Mouse (Mus musculus): ENCODE results near the gene Gm49510. TPM values are rescaled to one million over a fixed set of nuclear protein-coding genes. Genes with fewer than 3 reads are reported as not detected.
A peak's percentile ranks its signal among the peaks of the same experiment; 100 is the strongest.

Gene Gm49510
- polyA plus RNA-seq, 1 experiment from 2014 or later: 0.10 TPM

GRCm38 (mm10) chr15:78928539-78928938, 29.1 kb downstream of the Gm49510 start:
- no peak for DNase-seq (ENCODE audit: low spot score)
- WGBS: 58% methylated on average over 7 of the region's 8 CpGs

DNA sequence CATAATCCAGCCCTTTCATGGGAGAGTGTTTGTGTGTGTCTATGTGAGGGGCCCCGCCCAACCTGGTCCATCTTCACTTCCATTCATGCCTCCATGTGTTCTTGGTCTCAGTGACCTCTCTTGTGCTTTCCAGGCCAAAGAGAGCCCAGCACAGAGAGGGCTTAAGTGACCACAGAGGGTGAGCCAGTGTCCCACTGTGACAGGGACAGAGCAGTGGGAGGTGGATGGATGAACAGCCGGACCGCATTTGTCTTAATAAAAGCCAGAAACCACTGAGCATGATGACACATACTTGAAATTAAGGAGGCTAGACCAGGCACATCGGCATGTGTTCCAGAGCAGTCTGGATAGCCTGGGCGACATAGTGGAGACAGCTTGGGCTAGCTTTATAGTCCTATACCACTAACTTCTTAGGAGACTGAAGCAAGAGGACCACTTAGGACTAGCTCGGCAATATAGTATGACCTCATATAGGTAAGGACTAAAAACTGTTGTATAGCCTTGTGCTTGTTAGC, 30.8 kb downstream of the Gm49510 start:
- no peaks in the 10 kb centered on the region for H3K9me3 ChIP-seq (ENCODE audit: low read length)
- no peak for ATAC-seq
- 94% methylated on average over 6 of the region's 6 CpGs for WGBS
- H3K4me1 ChIP-seq (ENCODE audit: insufficient read depth, low read depth, low read length): peaks cover 16% of the 10 kb centered on the region; the same call in 1 of the 2 replicates
- H3K9ac ChIP-seq (replicated peaks; ENCODE audit: low read depth): no peak overlapping the region
- H3K4me3 ChIP-seq (ENCODE audit: low read depth, low read length): no peak overlapping the region
- H3K27ac ChIP-seq (ENCODE audit: low read length): no peak overlapping the region
- H3K27me3 ChIP-seq (replicated peaks; ENCODE audit: insufficient read depth, low read length): no peaks in the 10 kb centered on the region
- no peaks in the 10 kb centered on the region for H3K36me3 ChIP-seq (ENCODE audit: insufficient read depth, low read length)
- no peak overlapping the region for H3K4me2 ChIP-seq (replicated peaks; ENCODE audit: low read depth, low read length)
- no peak for TF ChIP-seq EP300 (IDR thresholded peaks at IDR 0.05)
- no peak for TF ChIP-seq CTCF (IDR thresholded peaks at IDR 0.05)
- DNase-seq (ENCODE audit: low spot score): no peak

More at GRCm38 (mm10) chr15:78928539-78928938, 29.1 kb downstream of the Gm49510 start:
- H3K4me2 ChIP-seq (replicated peaks; ENCODE audit: low read depth, low read length): peak overlapping the region; percentile 64
- ATAC-seq: no peak
- no peaks in the 10 kb centered on the region for H3K36me3 ChIP-seq (ENCODE audit: insufficient read depth, low read length)
- H3K9me3 ChIP-seq (ENCODE audit: low read length): no peaks in the 10 kb centered on the region
- H3K27me3 ChIP-seq (replicated peaks; ENCODE audit: insufficient read depth, low read length): no peaks in the 10 kb centered on the region
- TF ChIP-seq EP300 (IDR thresholded peaks at IDR 0.05): no peak
- TF ChIP-seq CTCF (IDR thresholded peaks at IDR 0.05): no peak
- peak overlapping the region; percentile 15; the same call in 1 of the 2 replicates for H3K27ac ChIP-seq (ENCODE audit: low read length)
- 0 out of 2 replicates have a peak overlapping the region, but pooled peaks have one; percentile 36 for H3K4me3 ChIP-seq (ENCODE audit: low read depth, low read length)
- no peak overlapping the region for H3K9ac ChIP-seq (replicated peaks; ENCODE audit: low read depth)
- peaks cover 16% of the 10 kb centered on the region; the same call in 1 of the 2 replicates for H3K4me1 ChIP-seq (ENCODE audit: insufficient read depth, low read depth, low read length)

GRCm38 (mm10) chr15:78930801-78931426, 31.4 kb downstream of the Gm49510 start:
- Histone ChIP-seq H3K9me3 (ENCODE audit: low read length) (no peaks in the 10 kb centered on the region), H3K36me3 (ENCODE audit: insufficient read depth, low read length) (no peaks in the 10 kb centered on the region), H3K4me1 (ENCODE audit: insufficient read depth, low read depth, low read length) (peaks cover 14% of the 10 kb centered on the region; the same call in 1 of the 2 replicates), H3K4me2 (replicated peaks; ENCODE audit: low read depth, low read length) (no peak overlapping the region), H3K9ac (replicated peaks; ENCODE audit: low read depth) (no peak overlapping the region), H3K27ac (ENCODE audit: low read length) (no peak overlapping the region), H3K4me3 (ENCODE audit: low read depth, low read length) (no peak overlapping the region), H3K27me3 (replicated peaks; ENCODE audit: insufficient read depth, low read length) (no peaks in the 10 kb centered on the region)
- ATAC-seq (no peak), DNase-seq (ENCODE audit: low spot score) (no peak)
- TF ChIP-seq CTCF (IDR thresholded peaks at IDR 0.05): no peak
- 85% methylated on average over 7 of the region's 7 CpGs for WGBS

- Histone ChIP-seq H3K36me3 (ENCODE audit: insufficient read depth, low read length) (no peaks in the 10 kb centered on the region), H3K4me1 (ENCODE audit: insufficient read depth, low read depth, low read length) (peaks cover 9% of the 10 kb centered on the region; the same call in 1 of the 2 replicates), H3K9me3 (ENCODE audit: low read length) (no peaks in the 10 kb centered on the region), H3K9ac (replicated peaks; ENCODE audit: low read depth) (no peak overlapping the region), H3K4me3 (ENCODE audit: low read depth, low read length) (no peak overlapping the region), H3K27me3 (replicated peaks; ENCODE audit: insufficient read depth, low read length) (no peaks in the 10 kb centered on the region), H3K4me2 (replicated peaks; ENCODE audit: low read depth, low read length) (no peak overlapping the region), H3K27ac (ENCODE audit: low read length) (no peak overlapping the region)
- no peak for TF ChIP-seq EP300 (IDR thresholded peaks at IDR 0.05)
- peak; percentile 88 for TF ChIP-seq CTCF (IDR thresholded peaks at IDR 0.05)
- 26% methylated on average over 3 of the region's 3 CpGs for WGBS
- ATAC-seq (peak; percentile 37), DNase-seq (ENCODE audit: low spot score) (peak; percentile 90)
Observed at GRCm38 (mm10) chr15:78931577-78931976, 32.1 kb downstream of the Gm49510 start.

GRCm38 (mm10) chr15:78934784-78935320, 35.4 kb downstream of the Gm49510 start, which contains the start of gene Nol12:
Nol12 (plus strand) TSS chr15:78934933.
- Histone ChIP-seq H3K27ac (ENCODE audit: low read length) (no peak within 1 kb of the TSS), H3K36me3 (ENCODE audit: insufficient read depth, low read length) (0 out of 2 replicates have a peak, but pooled peaks cover 5% of the 10 kb centered on the region), H3K9me3 (ENCODE audit: low read length) (no peaks in the 10 kb centered on the region), H3K4me2 (replicated peaks; ENCODE audit: low read depth, low read length) (peak within 1 kb of the TSS; percentile 55), H3K4me1 (ENCODE audit: insufficient read depth, low read depth, low read length) (no peaks in the 10 kb centered on the region), H3K4me3 (ENCODE audit: low read depth, low read length) (peak within 1 kb of the TSS; percentile 71), H3K9ac (replicated peaks; ENCODE audit: low read depth) (peak within 1 kb of the TSS; percentile 20; the same call in 1 of the 2 replicates), H3K27me3 (replicated peaks; ENCODE audit: insufficient read depth, low read length) (no peaks in the 10 kb centered on the region)
- DNase-seq (ENCODE audit: low spot score): peak; percentile 94
- TF ChIP-seq CTCF (IDR thresholded peaks at IDR 0.05) (peak; percentile 28), EP300 (IDR thresholded peaks at IDR 0.05) (peak; percentile 64)
- under 1% methylated on average over 40 of the region's 42 CpGs for WGBS
- peak; percentile 88 for ATAC-seq

DNA sequence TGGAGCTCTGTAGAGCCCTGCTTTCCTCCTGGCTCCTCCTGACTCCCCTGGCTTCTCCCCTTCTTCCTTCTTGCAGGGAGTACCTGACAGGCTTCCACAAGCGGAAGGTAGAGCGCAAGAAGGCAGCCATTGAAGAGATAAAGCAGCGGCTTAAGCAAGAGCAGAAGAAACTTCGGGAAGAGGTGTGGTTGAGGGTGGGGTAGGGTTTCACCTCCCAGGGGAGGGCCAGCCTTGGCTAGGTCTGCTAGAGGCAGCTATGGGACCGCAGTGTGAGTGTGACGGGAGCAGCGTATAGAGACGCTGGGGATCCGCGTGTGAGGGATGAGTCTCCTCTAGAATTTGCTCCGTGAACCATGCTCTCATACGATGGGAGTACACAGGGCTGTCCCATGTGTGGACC, 36.9 kb downstream of the Gm49510 start:
- 92% methylated on average over 12 of the region's 12 CpGs for WGBS
- Histone ChIP-seq H3K27ac (ENCODE audit: low read length) (no peak overlapping the region), H3K4me2 (replicated peaks; ENCODE audit: low read depth, low read length) (no peak overlapping the region), H3K4me3 (ENCODE audit: low read depth, low read length) (no peak overlapping the region), H3K36me3 (ENCODE audit: insufficient read depth, low read length) (0 out of 2 replicates have a peak, but pooled peaks cover 13% of the 10 kb centered on the region), H3K9ac (replicated peaks; ENCODE audit: low read depth) (no peak overlapping the region), H3K27me3 (replicated peaks; ENCODE audit: insufficient read depth, low read length) (no peaks in the 10 kb centered on the region), H3K9me3 (ENCODE audit: low read length) (no peaks in the 10 kb centered on the region), H3K4me1 (ENCODE audit: insufficient read depth, low read depth, low read length) (no peaks in the 10 kb centered on the region)
- ATAC-seq (no peak), DNase-seq (ENCODE audit: low spot score) (no peak)
- TF ChIP-seq CTCF (IDR thresholded peaks at IDR 0.05): no peak
- TF ChIP-seq EP300 (IDR thresholded peaks at IDR 0.05): no peak
